Mouse (Mus musculus) embryonic facial prominence, embryonic 12.5 days (tissue): ENCODE measurements around the gene Cdk14. TPM values are rescaled to one million over a fixed set of nuclear protein-coding genes. Genes with fewer than 3 reads are reported as not detected.

Experiments
- ATAC-seq: fragments of 200-750 bp; cut with Nextera tagmentation; 2 replicates; pipeline ENCODE4 v1.8.0; 2017; ENCODE audit not compliant: insufficient number of reproducible peaks, insufficient read depth, low FRiP score, low TSS enrichment
- H3K27ac ChIP-seq: fragments of 300-500 bp; sonication (generic); 2 replicates; pipeline ENCODE4 v1.5.1; 2016; ENCODE audit warnings: mild to moderate bottlenecking
- H3K27me3 ChIP-seq: fragments of 300-500 bp; sonication (generic); 2 replicates; pipeline ENCODE4 v1.6.1; 2016; ENCODE audit warnings: mild to moderate bottlenecking, moderate library complexity
- H3K36me3 ChIP-seq: fragments of 300-500 bp; sonication (generic); 2 replicates; pipeline ENCODE4 v1.6.1; 2016; ENCODE audit warnings: mild to moderate bottlenecking
- H3K4me1 ChIP-seq: fragments of 300-500 bp; sonication (generic); 2 replicates; pipeline ENCODE4 v1.6.1; 2016
- H3K4me2 ChIP-seq: fragments of 300-500 bp; sonication (generic); replicated peaks from 2 replicates; pipeline ENCODE4 v1.6.1; 2016; ENCODE audit warnings: mild to moderate bottlenecking, moderate library complexity
- H3K4me3 ChIP-seq: fragments of 300-500 bp; sonication (generic); 2 replicates; pipeline ENCODE4 v1.5.1; 2016; ENCODE audit warnings: mild to moderate bottlenecking
- H3K9ac ChIP-seq: fragments of 300-500 bp; sonication (generic); 2 replicates; pipeline ENCODE4 v1.6.1; 2016; ENCODE audit warnings: mild to moderate bottlenecking, moderate library complexity
- H3K9me3 ChIP-seq: fragments of 300-500 bp; sonication (generic); 2 replicates; pipeline ENCODE4 v1.6.1; 2016; ENCODE audit warnings: mild to moderate bottlenecking, moderate library complexity
- WGBS: fragments of 180-500 bp; shearing (Covaris S2); methylation state at CpG from one replicate; pipeline ENCODE4 v1.1.7; 2016; 5-methylcytosine and 5-hydroxymethylcytosine counted together
- polyA plus RNA-seq: library from polyadenylated mRNA; unstranded; fragments of >200 nt; fragmentation: Nextera tagmentation; extraction: Ambion mirVana; gene quantifications from 2 replicates; pipeline ENCODE4 v1.2.1, GENCODE M21; 2016

Cdk14 gene
- polyA plus RNA-seq, 1 experiment from 2014 or later: 36.1 TPM

DNA sequence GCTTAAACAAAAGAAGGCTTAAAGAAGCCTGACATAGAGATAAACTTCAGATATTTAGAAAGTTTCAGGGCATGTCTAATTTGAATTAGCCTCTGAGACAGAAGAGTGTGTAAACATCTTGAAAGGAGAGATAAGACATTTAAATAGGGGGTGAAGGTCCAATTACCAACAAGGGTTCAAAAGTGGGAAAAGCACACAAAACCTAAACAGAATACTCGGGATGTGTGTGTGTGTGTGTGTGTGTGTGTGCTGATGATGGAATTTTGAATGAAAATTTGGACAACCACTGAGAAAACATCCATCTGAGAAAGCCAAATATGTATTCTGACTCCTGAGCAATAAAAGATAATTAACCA lies 208.4 kb downstream of the Cdk14 start:
- 40% methylated on average over 1 of the region's 1 CpGs for WGBS
- Histone ChIP-seq H3K9me3 (no peaks in the 10 kb centered on the region), H3K27ac (no peak overlapping the region), H3K36me3 (no peaks in the 10 kb centered on the region), H3K9ac (no peak overlapping the region), H3K4me1 (no peaks in the 10 kb centered on the region), H3K4me3 (no peak overlapping the region), H3K4me2 (no peak overlapping the region), H3K27me3 (no peaks in the 10 kb centered on the region)
- no peak for ATAC-seq

DNA sequence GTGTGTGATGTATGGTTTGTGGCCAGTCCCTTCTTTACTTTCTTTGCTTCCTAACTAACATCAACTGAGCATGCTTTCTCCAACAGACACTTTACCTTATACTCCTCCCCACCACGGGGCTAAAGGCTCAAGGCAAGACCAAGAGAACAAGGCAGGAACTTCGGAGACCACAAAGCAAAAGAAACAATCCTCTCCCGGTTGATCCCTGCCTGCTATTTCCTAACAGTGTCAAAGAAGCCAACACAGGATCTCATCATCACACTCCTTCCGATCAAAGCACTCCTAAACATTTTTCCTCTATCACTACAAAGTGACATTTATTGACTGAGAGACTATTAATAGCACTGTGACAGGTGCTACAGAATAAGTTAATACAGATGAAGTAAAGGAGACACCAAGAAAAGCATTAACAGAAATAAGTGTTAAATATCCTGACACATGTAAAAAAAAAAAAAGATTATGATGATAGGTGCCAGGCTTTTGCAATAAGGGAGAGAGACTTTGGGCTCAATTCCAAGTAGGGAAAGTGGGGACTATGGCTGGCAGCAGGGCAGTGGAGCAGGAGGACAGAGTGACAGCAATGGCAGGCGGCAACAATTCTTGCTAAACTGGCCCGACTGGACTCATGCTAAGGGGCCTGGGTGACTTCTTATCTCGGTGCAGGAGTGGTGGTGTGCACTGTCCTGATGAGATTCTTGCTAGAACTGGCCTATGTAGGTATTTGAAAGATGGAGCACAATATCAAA lies 208.9 kb downstream of the Cdk14 start:
- Histone ChIP-seq H3K27me3 (no peaks in the 10 kb centered on the region), H3K9ac (no peak overlapping the region), H3K4me2 (no peak overlapping the region), H3K4me3 (no peak overlapping the region), H3K36me3 (no peaks in the 10 kb centered on the region), H3K27ac (no peak overlapping the region), H3K4me1 (no peaks in the 10 kb centered on the region), H3K9me3 (no peaks in the 10 kb centered on the region)
- WGBS: 65% methylated on average over 7 of the region's 7 CpGs
- ATAC-seq: no peak

DNA sequence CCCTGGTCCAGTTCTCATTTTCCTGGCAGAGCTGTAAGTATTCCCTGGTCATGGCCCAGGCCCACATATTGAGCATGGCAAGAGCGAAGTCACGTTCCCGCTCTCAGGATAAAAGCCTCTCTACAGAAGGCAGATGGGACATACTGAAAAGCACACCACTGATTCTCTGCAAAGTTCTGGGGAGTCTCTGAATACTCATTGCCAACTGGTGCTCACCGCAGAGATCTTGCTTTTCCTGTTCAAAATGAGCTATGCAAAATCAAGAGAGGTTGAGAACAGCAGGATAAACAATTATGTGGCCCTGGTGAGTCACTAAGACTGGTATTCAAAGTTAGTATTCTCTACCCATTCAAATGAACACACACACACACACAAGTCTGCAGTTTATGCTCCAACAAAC lies 212.1 kb downstream of the Cdk14 start:
- Histone ChIP-seq H3K9me3 (no peaks in the 10 kb centered on the region), H3K4me3 (no peak overlapping the region), H3K4me1 (no peaks in the 10 kb centered on the region), H3K36me3 (no peaks in the 10 kb centered on the region), H3K27ac (no peak overlapping the region), H3K4me2 (no peak overlapping the region), H3K27me3 (no peaks in the 10 kb centered on the region), H3K9ac (no peak overlapping the region)
- no peak for ATAC-seq
- WGBS: 92% methylated on average over 4 of the region's 4 CpGs

DNA sequence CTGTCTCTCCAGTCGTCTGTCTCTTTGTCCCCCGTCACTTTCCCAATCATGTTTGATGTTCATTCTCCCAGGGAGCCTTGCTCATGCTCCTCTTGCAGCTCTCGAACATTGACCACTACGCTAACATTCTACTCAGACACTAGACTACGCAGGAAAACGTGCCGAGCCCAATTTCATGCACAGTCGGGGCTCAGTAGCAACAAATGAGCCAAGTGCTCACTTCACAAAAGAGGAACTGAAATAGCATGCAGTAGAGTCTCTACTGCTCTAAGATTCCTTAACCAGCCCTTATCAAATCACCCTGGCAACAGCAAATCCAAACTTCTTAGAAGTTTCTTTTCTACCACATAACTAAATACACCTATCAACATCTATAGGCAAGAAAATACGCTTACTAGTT lies 214.1 kb downstream of the Cdk14 start:
- Histone ChIP-seq H3K36me3 (no peaks in the 10 kb centered on the region), H3K4me3 (no peak overlapping the region), H3K9me3 (no peaks in the 10 kb centered on the region), H3K27me3 (no peaks in the 10 kb centered on the region), H3K4me2 (no peak overlapping the region), H3K27ac (no peak overlapping the region), H3K4me1 (no peaks in the 10 kb centered on the region), H3K9ac (no peak overlapping the region)
- ATAC-seq: no peak
- 84% methylated on average over 9 of the region's 9 CpGs for WGBS

DNA sequence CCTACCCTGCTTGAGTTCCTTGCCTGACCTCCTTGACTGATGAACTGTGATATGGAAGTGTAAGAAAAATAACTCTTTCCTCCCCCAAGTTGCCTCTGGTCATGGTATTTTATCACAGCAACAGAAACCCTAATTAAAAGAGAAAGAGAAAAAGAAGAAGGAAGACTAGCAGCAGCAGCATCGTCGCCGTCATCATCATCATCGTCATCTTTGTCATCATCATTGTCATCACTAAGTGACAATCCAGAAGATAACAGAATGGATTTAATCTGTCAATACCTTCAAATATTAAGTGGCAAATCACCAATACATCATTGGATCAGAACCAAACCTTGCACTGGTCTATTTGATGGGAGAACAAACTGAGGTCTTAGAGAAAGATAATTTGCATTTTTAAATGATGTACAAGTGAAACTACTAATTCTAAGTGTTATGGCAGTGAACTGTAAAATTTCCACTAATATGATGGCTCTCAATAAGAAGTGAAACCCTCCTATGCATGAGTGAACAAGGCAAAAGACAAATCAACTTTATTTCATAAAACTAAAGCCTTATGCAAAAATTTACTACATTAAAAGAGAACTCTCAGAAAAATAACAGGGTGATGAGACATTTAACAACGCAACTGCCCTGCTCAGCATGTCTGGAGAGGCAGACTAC lies 225.4 kb downstream of the Cdk14 start:
- no peak overlapping the region for H3K9ac ChIP-seq
- H3K4me1 ChIP-seq: no peaks in the 10 kb centered on the region
- no peaks in the 10 kb centered on the region for H3K27me3 ChIP-seq
- ATAC-seq: no peak
- no peak overlapping the region for H3K4me3 ChIP-seq
- H3K36me3 ChIP-seq: no peaks in the 10 kb centered on the region
- no peak overlapping the region for H3K27ac ChIP-seq
- no peak overlapping the region for H3K4me2 ChIP-seq
- WGBS: 97% methylated on average over 5 of the region's 5 CpGs
- H3K9me3 ChIP-seq: no peaks in the 10 kb centered on the region

DNA sequence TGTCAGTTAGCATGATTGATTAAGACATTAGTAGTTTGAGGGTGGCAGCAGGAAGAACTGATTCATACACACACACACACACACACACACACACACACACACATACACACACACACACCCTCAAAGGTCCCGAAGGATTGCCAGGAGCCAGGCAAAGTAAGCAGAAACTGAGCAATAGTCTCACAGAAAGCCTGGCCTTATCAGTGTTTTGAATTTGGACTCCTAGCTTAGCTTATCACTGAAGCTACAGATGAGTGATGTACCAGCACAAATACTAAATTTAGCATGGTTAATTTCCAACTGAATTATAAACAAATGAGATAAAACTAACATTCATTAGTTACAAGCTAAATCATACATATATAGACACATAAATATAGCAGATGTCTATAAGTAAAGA lies 230.5 kb downstream of the Cdk14 start:
- no peak for ATAC-seq
- Histone ChIP-seq H3K4me3 (no peak overlapping the region), H3K9ac (no peak overlapping the region), H3K27me3 (no peaks in the 10 kb centered on the region), H3K27ac (no peak overlapping the region), H3K9me3 (no peaks in the 10 kb centered on the region), H3K4me1 (no peaks in the 10 kb centered on the region), H3K36me3 (no peaks in the 10 kb centered on the region), H3K4me2 (no peak overlapping the region)
- WGBS: 71% methylated on average over 1 of the region's 1 CpGs

DNA sequence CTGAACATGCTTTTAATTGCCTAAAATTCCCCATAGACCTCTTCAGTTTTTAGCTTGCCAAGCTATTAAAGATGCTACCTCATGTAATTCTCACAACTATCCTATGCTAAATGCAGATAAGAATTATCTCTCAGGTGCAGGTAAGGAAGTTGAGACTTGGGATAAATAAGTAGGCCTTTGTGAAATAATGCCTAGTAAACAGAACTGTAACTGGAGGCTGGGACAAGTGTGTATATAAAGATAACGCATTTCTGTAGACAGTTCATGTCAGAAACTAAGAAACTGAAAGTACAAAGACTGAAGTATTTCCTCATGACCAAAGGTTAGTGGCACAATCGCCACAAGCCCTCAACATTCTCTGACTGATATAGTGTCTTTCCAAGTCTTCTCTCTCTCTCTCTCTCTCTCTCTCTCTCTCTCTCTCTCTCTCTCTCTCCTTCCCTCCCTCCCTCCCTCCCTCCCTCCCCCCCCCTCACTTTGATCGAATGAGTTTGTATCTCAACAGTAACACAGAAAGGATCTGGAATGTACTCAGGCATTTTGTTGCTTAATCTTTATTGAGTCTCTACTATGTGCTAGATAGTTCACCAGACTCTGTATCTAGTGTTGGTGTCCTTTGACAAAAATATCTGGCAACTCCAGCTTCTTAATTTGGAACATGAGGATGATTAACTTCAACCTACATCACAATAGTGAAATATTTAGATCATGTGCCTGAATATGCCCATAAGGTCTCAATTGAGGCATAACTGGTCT lies 233.9 kb downstream of the Cdk14 start:
- ATAC-seq: no peak
- Histone ChIP-seq H3K27ac (no peak overlapping the region), H3K36me3 (no peaks in the 10 kb centered on the region), H3K9me3 (no peaks in the 10 kb centered on the region), H3K4me2 (no peak overlapping the region), H3K4me3 (no peak overlapping the region), H3K9ac (no peak overlapping the region), H3K27me3 (no peaks in the 10 kb centered on the region), H3K4me1 (no peaks in the 10 kb centered on the region; the same call in 1 of the 2 replicates)
- 80% methylated on average over 3 of the region's 3 CpGs for WGBS

DNA sequence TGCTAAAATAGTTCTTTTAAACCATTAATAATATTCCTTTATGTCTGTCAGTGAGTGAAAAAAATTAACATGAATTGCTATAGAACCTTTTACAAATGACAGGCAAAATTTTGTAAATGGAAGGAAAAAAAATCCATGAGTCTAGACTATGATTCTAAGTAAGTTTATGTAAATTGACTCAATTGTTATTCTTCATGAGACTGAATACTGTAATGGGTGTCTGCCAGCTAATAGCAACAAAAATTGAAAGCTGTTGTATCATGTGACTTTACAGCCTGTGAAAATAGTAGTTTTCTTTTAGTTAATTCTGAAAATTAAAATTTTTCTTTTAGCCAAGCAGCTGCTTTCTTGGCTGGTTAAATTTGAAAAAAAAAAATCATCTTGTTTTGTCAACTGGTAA lies 234.6 kb downstream of the Cdk14 start:
- H3K4me3 ChIP-seq: no peak overlapping the region
- no peaks in the 10 kb centered on the region for H3K9me3 ChIP-seq
- H3K36me3 ChIP-seq: no peaks in the 10 kb centered on the region
- no peak overlapping the region for H3K27ac ChIP-seq
- no peak for ATAC-seq
- H3K4me2 ChIP-seq: no peak overlapping the region
- peaks cover 4% of the 10 kb centered on the region; the same call in 1 of the 2 replicates for H3K4me1 ChIP-seq
- no peaks in the 10 kb centered on the region for H3K27me3 ChIP-seq
- no peak overlapping the region for H3K9ac ChIP-seq

DNA sequence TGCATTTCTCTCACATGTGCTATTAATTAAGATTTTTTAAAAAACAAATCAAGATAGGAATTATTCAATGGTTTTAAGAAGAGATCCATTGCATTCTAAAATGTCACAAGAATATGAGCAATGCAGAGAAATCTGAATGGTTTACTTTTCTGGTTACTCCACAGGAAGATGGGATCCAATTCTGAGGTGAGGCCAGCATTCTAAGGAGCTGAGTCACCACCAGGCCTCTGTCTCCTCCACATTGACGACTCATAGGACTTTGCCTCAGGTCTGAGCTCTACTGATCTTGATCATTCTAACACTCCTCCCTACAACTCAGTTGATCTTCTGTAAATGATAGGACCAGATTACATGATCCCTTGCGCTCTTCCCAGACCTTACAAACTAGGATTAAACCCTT lies 239.4 kb downstream of the Cdk14 start:
- Histone ChIP-seq H3K4me3 (no peak overlapping the region), H3K9me3 (no peaks in the 10 kb centered on the region), H3K4me2 (no peak overlapping the region), H3K4me1 (peaks cover 4% of the 10 kb centered on the region; the same call in 1 of the 2 replicates), H3K27ac (0 out of 2 replicates have a peak overlapping the region, but pooled peaks have one; percentile 9), H3K36me3 (no peaks in the 10 kb centered on the region), H3K27me3 (no peaks in the 10 kb centered on the region), H3K9ac (no peak overlapping the region)
- 72% methylated on average over 2 of the region's 2 CpGs for WGBS
- peak; percentile 58; the same call in 1 of the 2 replicates for ATAC-seq

DNA sequence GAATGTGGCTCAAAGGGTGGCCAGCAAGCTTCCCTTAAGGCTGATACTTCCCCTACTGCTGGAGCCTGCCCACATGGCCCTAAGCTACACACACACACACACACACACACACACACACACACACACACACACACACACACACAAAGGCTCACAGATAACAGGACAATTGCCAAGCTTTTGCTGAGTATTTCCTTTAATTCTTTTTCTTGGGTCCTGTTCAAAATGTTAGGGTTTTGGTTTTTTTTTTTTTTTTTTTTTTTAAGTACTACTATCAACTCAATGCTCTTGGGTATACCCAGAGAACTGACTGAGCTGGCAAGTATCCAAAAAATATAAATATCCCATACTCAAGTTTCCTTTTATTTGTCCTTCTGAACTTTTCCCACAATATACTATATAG lies 239.8 kb downstream of the Cdk14 start:
- Histone ChIP-seq H3K4me1 (peaks cover 4% of the 10 kb centered on the region; the same call in 1 of the 2 replicates), H3K9me3 (no peaks in the 10 kb centered on the region), H3K27me3 (no peaks in the 10 kb centered on the region), H3K27ac (no peak overlapping the region), H3K4me2 (no peak overlapping the region), H3K9ac (no peak overlapping the region), H3K36me3 (no peaks in the 10 kb centered on the region), H3K4me3 (no peak overlapping the region)
- peak; percentile 59; the same call in 1 of the 2 replicates for ATAC-seq

DNA sequence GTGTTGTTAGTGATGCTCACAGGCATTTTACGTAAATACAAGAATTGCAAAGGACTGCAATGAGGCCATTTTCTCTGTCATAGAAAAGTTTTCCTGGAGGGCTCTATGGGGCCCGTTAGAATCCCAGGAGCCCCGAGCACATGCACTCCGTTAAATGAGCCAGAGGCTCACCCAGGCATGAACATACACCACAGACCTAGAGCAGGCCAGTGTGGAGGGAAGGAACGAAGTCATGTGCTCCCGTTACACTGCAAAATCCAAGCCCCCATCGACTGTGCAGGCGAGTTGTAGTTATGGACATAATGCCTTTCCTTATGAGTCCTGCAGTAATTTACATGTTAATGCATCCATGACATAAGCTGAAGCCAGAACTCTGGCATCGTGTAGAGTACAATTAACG lies 244.1 kb downstream of the Cdk14 start:
- no peak overlapping the region for H3K4me2 ChIP-seq
- 59% methylated on average over 10 of the region's 10 CpGs for WGBS
- ATAC-seq: peak; percentile 66; the same call in 1 of the 2 replicates
- no peak overlapping the region for H3K27ac ChIP-seq
- no peak overlapping the region for H3K9ac ChIP-seq
- no peaks in the 10 kb centered on the region for H3K9me3 ChIP-seq
- H3K27me3 ChIP-seq: no peaks in the 10 kb centered on the region
- H3K36me3 ChIP-seq: no peaks in the 10 kb centered on the region
- peaks cover 6% of the 10 kb centered on the region; the same call in 1 of the 2 replicates for H3K4me1 ChIP-seq
- no peak overlapping the region for H3K4me3 ChIP-seq

DNA sequence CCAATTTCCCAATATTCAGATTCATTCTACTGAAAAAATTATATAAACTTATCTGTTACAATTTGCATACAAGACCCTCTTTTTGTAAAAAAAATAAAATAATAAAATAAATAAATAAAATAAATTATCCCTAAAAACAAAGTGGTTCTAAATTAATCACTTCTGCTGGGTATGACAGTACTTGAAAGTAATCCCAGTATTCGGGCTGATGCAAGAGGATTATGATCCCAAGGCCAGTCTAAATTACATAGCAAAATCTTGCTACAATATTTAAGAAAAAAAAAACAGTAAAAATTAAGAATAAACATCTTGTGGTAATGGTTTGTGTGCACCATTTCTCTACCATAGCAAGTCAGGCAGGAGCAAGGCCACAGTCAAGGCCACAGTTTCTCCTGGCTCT lies 244.5 kb downstream of the Cdk14 start:
- Histone ChIP-seq H3K27me3 (no peaks in the 10 kb centered on the region), H3K4me2 (no peak overlapping the region), H3K27ac (no peak overlapping the region), H3K9me3 (no peaks in the 10 kb centered on the region), H3K9ac (no peak overlapping the region), H3K36me3 (no peaks in the 10 kb centered on the region), H3K4me3 (no peak overlapping the region), H3K4me1 (0 out of 2 replicates have a peak, but pooled peaks cover 3% of the 10 kb centered on the region)
- WGBS: 78% methylated on average over 1 of the region's 1 CpGs
- ATAC-seq: no peak
